Mouse (Mus musculus) MN1 (cell line): ENCODE results near the gene Wdr70.

Experiments
- DNase-seq: peaks from one replicate; pipeline ENCODE4 v3.0.0-alpha.2; 2016; ENCODE audit warnings: low spot score

The Wdr70 gene

DNA sequence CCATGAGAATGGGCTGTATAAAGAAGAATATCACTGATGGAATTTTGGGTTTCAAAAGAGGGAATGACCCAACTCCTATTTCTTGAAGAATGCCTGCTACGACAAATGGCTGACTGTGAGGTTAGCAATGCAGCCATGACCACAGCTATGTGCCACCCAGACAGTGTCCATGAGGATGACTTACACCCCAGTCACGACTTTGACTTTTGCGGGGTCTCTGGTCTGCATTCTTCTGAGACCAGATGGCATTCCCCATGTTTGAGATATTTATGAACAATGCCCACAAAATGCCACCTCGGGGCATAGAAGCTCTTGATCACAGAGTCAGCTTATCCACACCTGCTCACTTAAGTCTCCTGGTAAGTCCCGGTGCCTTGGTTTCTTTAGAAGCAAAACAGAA is 236.1 kb downstream of the Wdr70 start:
- DNase-seq = no peak

DNA sequence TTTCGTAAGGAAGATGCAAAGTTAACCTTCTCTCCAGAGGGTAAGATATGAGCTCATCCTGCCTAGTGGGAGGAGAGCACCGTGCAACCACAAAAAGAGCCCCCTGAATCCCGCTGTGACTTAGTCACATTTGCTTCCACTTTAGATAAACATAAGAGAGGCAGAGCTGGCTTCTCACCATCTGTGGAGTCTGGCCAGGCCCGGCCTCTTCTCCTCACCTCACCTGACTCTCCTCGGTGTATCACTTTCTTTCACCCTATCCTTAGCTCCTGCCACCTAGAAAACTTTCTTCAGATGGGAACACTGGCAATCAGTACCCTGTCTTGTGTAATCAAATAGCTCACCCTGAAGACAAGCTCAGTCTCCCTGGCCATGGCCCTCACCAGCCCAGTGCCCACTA is 240.2 kb downstream of the Wdr70 start:
- no peak for DNase-seq

DNA sequence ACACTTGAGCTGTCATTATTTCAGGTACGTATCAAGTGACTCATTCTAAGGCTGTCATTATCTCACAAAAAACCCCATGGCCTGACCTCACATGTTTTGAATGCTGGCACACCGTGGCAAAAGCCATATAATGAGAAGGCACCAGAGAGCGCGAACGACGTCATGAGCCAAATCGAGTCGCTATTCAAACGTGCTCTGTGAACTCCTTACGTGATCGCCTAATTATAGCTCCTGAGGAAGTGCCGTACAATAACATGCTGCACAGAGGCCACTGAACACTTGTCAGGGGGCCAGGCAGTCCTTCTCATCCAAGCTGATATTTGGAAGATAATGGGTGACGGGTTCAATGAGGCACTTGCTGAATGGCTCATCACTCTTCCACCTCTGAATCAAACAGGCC is 241.6 kb downstream of the Wdr70 start:
- DNase-seq = no peak

DNA sequence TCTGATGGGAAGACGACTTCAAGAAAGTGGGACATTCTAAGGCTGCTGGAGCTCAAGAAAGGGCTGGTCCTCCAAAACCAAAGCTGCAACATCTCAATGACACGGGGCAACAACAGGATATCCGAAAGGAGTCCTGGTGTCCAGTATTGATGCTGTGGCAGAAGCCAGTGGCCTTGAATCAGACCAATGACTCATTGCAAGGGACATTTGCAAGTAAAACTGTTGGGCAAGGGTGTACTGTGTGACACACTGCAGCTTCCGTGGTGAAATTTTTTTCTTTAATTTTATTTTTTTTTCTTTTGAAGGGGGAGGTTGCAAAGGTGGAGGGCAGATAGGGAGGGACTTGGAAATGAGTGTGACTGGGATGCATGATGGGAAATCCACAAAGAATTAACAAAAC is 256.6 kb downstream of the Wdr70 start:
- DNase-seq = no peak

DNA sequence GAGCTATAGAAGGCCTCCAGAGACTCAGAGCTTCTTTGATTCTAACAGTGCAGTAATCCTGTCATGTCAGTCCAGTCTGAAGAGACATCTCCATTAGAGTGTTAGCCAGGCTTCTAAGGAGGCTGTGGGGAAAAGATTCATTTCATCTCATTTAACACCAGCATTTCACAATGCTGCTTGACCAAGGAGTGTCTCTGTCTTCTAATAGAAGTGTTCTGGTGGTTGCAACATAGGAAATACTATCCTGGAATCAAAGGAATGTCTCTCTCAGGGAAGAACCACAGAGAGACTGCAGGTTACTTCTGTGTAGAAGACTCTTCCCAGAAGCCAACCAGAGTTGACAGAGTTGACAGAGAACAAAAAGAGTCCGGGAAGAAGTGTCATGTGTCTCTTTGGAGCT is 257.3 kb downstream of the Wdr70 start:
- no peak for DNase-seq

DNA sequence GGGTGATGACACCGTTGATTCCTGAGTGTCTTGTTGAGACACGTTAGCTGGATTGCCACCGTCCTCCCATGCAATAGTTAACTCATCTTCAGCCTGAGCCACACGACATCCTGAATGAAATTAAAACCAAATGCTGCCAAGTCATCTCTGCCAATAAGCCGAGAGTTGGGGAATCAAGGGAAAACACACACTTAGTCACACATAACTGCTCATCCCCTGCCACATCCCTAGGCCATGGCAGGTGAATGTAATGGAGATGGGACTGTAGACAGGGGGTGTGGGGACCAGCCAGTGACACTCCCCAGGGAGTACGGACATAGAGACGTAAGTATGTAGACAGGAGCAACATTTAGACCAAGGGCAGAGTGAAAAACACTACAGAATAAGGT is 260.1 kb downstream of the Wdr70 start:
- no peak for DNase-seq

DNA sequence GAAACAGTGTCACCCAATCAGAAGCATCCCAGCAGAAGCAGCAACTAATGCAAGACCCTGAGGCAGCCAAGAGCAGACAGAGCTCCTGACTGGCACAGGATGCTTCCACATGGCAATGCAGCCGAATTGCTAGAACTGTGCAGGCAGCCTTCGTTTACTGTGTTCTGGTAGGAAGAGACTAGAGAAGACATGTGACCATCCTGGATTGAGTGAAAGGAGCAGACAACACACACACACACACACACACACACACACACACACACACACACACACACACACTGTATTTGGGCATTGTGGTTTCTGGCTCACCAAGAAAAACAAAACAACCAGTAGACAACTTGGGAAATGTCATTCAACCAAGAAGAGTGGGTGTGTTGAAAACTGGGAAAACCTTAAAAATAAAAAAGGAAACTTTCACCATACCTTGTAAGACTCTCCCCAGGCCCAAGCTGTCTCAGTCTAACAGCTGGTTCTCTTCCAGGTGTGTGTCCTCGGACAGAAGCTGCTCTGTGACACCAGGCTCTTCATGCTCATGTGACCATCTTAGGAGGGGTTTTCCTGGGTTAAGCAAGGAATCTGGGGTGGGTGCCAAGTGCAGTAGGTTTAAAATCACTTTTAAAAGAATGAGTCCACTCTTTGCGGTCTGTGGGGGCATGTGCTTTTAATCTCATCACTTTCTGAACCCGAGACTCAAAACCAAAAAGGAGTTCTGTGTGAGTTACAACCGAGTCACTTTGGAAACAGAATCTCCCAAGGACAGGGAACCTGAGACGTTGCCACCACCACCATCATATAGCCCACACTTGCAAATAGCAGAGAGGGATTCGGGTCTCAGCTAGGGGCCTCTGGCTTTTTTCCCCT is 260.7 kb downstream of the Wdr70 start:
- no peak for DNase-seq

DNA sequence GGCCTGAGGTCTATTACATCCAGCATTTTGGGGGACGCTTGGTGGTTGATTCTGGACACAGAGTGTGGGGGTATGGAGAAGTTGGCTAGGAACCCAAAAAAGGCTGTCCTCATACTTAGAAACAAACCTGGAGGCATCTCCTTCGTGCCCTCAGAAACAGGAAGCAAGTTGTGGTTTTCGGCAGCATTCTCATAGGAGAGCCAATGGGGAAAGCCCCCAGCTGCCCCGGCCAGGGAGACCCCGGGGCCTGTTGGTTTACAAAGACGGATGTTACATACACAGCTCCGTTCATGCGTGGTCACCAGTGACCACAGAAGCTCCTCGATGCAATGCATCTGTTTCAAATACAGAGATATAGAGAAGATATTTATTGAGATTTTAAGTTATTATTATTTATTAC is 263.6 kb downstream of the Wdr70 start:
- DNase-seq = no peak

DNA sequence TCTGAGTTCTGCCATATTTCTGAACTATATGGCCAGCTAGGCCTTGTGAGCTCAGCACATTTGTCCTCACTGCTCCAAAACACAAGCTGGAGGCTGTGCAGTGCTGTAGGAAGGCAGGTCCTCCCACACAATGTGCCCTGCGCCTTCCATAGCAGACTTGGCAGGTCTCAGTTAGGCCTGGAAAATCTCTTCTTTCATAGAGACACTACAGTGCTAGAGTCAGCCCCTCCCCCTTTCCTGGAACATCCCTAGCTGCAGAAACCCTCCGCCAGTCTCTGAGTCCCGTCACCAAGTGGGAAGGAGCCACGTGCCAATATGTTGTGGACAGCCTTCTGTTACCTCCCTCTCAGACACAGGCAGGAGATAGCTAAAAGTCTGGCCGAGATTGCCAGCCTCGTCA is 273.5 kb downstream of the Wdr70 start:
- peak; percentile 68 for DNase-seq

DNA sequence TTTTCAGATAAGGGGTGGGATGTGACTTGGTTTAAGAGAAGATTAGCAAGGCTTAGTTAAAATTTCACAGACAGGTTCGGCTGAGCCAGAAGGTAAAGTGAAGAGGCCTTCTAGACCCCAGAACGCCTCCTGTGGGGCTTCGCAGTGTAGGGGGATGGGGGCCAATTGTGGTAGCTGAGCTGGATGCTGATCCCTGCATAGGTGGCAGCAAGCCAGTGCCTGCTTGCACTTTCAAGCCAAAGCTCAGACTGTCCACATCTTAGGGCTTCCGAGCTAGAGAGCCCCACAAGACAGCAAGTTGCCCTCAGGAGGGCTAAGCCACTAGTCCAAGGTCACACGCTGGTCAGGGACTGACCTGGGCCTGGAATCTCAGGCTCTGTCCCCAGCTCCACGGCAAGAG is 275.1 kb downstream of the Wdr70 start:
- DNase-seq = no peak
